Mouse (Mus musculus) colon, adult 2 months (tissue): Measurements from ENCODE around the gene Gm5868. TPM values are rescaled to one million over a fixed set of nuclear protein-coding genes. Genes with fewer than 3 reads are reported as not detected.

ENCODE experiments used
- polyA plus RNA-seq: library from polyadenylated mRNA; depleted of rRNA; stranded (reverse); fragments of >200 nt; gene quantifications from 2 replicates; pipeline ENCODE4 v1.2.3, GENCODE M21; 2012; rRNA removed

Gene Gm5868
- polyA plus RNA-seq, result not detected in 2 replicates

DNA sequence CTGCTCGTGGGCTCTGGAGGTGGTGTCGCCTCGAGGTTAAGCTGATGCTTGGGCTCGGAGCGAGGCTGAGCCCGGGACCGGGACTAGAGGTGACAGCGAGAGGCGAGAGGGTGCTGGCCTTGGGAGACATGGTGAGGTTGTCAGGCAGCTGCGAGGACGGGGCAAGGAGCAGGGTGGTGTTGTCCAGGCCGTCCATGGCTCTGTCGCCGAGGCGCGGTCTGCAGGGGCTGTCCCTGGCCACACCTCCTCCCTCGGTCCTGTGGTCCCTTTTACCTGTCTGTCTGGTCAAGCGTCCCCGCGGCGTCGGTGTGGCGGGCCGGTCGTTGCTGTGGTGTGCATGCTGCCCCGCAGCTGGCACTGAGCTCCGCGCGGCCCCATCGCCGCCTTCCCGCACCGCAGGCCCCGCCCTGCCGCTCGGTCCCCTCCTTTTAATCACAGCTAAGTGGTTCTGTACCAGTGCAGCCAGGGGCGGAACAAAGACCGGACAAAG lies at the start of gene Gm5868:
Gene Gm5868 (minus strand): TSS at position 360 of the 490 bp plus-strand sequence.

DNA sequence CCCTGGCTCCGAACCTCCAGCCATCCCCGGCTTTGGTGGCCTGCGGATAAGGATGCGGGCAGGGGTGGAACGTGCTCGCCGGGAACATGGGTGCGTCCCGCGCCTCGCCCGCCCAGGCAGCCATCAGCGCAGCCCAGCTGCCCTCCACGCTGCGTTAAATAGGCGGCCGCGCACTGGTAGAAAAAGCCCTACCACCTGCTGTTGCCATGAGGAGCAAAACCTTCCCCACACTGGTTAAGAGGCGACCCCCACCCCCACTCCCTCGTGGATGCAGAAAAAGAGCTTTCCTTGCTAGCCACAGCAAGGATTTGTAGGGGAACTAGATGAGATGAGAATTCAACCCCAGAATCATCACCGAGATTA lies 6.4 kb downstream of the Gm5868 start, which contains the start of gene Zar1:
Gene Zar1 (minus strand): TSS at position 285 of the 363 bp plus-strand sequence.

DNA sequence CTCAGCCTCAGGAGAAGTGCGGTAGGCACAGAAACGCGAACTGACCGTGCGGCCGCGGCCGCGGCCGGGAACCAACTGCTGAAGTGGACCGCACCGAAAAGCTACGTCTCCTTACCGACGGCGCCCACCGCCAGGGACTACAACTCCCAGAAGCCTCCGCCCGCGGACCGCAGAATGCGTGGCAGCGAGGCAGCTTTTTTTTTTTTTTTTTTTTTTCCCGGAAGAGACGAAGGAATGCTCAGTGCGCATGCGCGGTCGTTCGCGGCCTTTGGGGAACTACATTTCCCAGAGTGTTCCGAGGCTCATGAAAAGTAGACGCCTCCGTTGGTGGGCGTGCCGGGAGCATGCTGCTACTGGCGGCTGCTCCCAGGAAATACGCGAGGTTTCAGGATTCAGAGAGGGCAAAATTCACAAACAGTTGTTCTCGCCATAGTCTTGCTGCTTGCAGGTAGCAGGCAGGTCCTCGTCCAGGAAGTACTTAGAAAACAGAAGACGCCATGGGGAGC lies 27.8 kb downstream of the Gm5868 start, which contains the start of gene Nfxl1:
Gene Nfxl1 (minus strand): TSS at position 141 of the 506 bp plus-strand sequence.

Other genes with a start within 250 kb of the Gm5868 start
- gene Corin, start 83.1 kb downstream of the Gm5868 start, polyA plus RNA-seq, result not detected in 2 replicates
- gene Nfxl1, start 27.9 kb downstream of the Gm5868 start, polyA plus RNA-seq, result 4.6 and 5.0 TPM in 2 replicates
- not detected in 2 replicates for gene Zar1, start 6.3 kb downstream of the Gm5868 start, polyA plus RNA-seq
- gene Cnga1, start 56.7 kb upstream of the Gm5868 start, polyA plus RNA-seq, result not detected in 2 replicates
- 5.6 and 7.4 TPM in 2 replicates for gene Nipal1, start 60.2 kb upstream of the Gm5868 start, polyA plus RNA-seq
- 0.14 and 0.20 TPM in 2 replicates for gene Txk, start 165.2 kb upstream of the Gm5868 start, polyA plus RNA-seq